Mouse (Mus musculus) thymus, postnatal 25 days (tissue): ENCODE measurements around the gene Gpr85.

Experiments
- DNase-seq: peaks from one replicate; pipeline ENCODE4 v3.0.0; 2022

Gene Gpr85

GRCm38 (mm10) chr6:13812157-13812556 lies 27.6 kb downstream of the Gpr85 start:
- no peak for DNase-seq

- DNase-seq, result no peak
Observed at GRCm38 (mm10) chr6:13800071-13800470, 39.7 kb downstream of the Gpr85 start.

- no peak for DNase-seq
Observed at GRCm38 (mm10) chr6:13797389-13797788, 42.4 kb downstream of the Gpr85 start.
